Mouse (Mus musculus): ENCODE measurements at regions not wholly inside any gene's neighbourhood (a gene's known extent, or its start where the extent isn't known, plus 50 kb on each side); places are given as distances from the start of the nearest gene placed in this dataset.

DNA sequence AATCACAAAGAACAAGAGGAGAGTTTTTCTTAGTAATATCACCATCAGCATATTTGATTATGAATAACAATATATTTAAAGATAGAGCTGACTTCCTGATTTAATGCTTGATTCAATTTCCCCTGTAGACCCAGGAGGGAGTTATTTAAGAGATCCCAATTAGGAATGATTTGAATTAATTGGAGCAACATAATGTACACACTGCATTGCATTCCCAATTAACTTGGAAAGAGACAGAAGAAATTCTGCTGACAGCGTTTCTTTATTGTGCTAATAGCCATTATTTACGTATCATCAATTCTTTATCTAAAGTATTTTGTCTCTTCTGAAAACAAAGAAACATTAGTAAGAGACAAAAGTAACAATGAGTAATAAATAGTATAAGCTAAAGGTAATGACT is 1491.2 kb upstream of the Cited2 start:
- Histone ChIP-seq H3K9ac (replicated peaks; ENCODE audit: low read length) (no peak overlapping the region), H3K4me1 (ENCODE audit: insufficient read depth, low read length) (no peaks in the 10 kb centered on the region), H3K9me3 (ENCODE audit: low read length) (no peaks in the 10 kb centered on the region), H3K36me3 (ENCODE audit: insufficient read depth, low read length) (no peaks in the 10 kb centered on the region), H3K27me3 (ENCODE audit: insufficient read depth, low read length) (no peaks in the 10 kb centered on the region), H3K4me3 (ENCODE audit: low read length) (no peak overlapping the region), H3K27ac (no peak overlapping the region), H3K4me2 (ENCODE audit: low read depth, low read length) (no peak overlapping the region)
- DNase-seq (ENCODE audit: low spot score) (peak; percentile 1), ATAC-seq (no peak)
- no peak for TF ChIP-seq CTCF (IDR thresholded peaks at IDR 0.05; ENCODE audit: low read depth)
- WGBS = 69% methylated on average over 2 of the region's 2 CpGs

DNA sequence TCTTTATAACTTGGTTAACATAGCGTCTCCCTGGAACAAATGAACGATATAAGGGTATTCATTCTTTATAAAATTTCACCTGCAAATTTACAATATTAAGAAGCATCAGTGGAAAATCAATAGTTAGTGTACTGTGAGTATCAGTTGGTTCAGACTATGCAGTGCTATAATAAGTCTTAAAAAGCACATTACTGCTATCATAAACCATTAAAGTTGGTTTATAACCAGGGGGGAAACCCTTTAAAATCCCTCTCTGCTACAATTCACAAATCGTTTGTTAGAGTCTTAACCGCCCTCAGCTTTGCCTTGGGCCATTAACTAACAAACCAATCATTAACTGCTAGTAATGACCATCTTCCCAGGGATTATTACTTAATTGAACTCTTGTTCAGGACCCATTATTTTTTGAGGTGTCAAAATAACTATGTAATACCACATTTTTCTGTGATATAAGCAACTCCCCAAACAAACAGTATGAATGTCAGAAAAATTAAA is 1489.4 kb upstream of the Cited2 start:
- no peak overlapping the region for H3K9ac ChIP-seq (replicated peaks; ENCODE audit: low read length)
- H3K27me3 ChIP-seq (ENCODE audit: insufficient read depth, low read length) = no peaks in the 10 kb centered on the region
- H3K4me1 ChIP-seq (ENCODE audit: insufficient read depth, low read length) = no peaks in the 10 kb centered on the region
- 78% methylated on average over 4 of the region's 4 CpGs for WGBS
- no peaks in the 10 kb centered on the region for H3K9me3 ChIP-seq (ENCODE audit: low read length)
- H3K4me2 ChIP-seq (ENCODE audit: low read depth, low read length) = no peak overlapping the region
- no peaks in the 10 kb centered on the region for H3K36me3 ChIP-seq (ENCODE audit: insufficient read depth, low read length)
- no peak for TF ChIP-seq CTCF (IDR thresholded peaks at IDR 0.05; ENCODE audit: low read depth)
- ATAC-seq = no peak
- H3K27ac ChIP-seq = no peak overlapping the region
- DNase-seq (ENCODE audit: low spot score) = no peak
- H3K4me3 ChIP-seq (ENCODE audit: low read length) = no peak overlapping the region

DNA sequence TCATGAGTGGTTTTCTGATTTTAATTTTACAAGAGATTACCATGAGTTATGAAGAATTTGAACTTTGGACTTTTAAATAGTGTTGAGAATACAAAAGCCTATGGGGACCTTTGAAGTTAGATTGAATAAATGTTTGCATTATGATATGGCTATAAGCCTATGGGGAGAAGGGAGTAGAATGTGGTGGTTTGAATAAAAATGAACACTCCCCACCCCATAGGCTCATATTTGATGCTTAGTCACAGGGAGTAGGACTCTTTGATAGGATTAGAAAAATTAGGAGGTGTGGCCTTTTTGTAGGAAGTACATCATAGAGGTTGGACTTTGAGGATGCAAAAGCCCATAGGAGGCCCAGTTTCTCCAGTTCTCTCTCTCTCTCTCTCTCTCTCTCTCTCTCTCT is 1466.7 kb upstream of the Cited2 start:
- Histone ChIP-seq H3K36me3 (ENCODE audit: insufficient read depth, low read length) (no peaks in the 10 kb centered on the region), H3K4me2 (ENCODE audit: low read depth, low read length) (no peak overlapping the region), H3K27me3 (ENCODE audit: insufficient read depth, low read length) (no peaks in the 10 kb centered on the region), H3K4me1 (ENCODE audit: insufficient read depth, low read length) (no peaks in the 10 kb centered on the region), H3K27ac (no peak overlapping the region), H3K9me3 (ENCODE audit: low read length) (no peaks in the 10 kb centered on the region), H3K4me3 (ENCODE audit: low read length) (no peak overlapping the region), H3K9ac (replicated peaks; ENCODE audit: low read length) (no peak overlapping the region)
- TF ChIP-seq CTCF (IDR thresholded peaks at IDR 0.05; ENCODE audit: low read depth) = no peak
- no peak for ATAC-seq
- DNase-seq (ENCODE audit: low spot score) = no peak

DNA sequence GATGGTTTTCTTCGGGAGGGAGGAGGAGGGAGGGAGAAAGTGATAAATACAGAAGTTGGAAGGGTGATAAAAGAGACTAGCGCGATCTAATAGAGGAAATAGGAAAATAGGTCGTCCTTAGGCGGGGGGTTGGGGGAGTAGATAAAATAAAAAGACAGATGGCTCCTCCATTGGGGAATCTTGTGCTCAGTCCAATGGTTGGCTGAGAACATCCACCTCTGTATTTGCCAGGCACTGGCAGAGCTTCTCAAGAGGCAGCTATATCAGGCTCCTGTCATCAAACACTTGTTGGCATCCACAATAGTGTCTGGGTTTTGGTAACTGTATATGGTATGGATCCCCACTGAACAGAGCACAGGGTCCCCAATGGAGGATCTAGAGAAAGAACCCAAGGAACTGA is 1450.2 kb upstream of the Cited2 start:
- no peaks in the 10 kb centered on the region for H3K27me3 ChIP-seq (ENCODE audit: insufficient read depth, low read length)
- H3K36me3 ChIP-seq (ENCODE audit: insufficient read depth, low read length) = no peaks in the 10 kb centered on the region
- no peak for TF ChIP-seq CTCF (IDR thresholded peaks at IDR 0.05; ENCODE audit: low read depth)
- H3K4me3 ChIP-seq (ENCODE audit: low read length) = no peak overlapping the region
- no peaks in the 10 kb centered on the region for H3K9me3 ChIP-seq (ENCODE audit: low read length)
- WGBS = 94% methylated on average over 5 of the region's 5 CpGs
- H3K4me1 ChIP-seq (ENCODE audit: insufficient read depth, low read length) = no peaks in the 10 kb centered on the region
- ATAC-seq (no peak), DNase-seq (ENCODE audit: low spot score) (no peak)
- no peak overlapping the region for H3K9ac ChIP-seq (replicated peaks; ENCODE audit: low read length)
- no peak overlapping the region for H3K4me2 ChIP-seq (ENCODE audit: low read depth, low read length)
- no peak overlapping the region for H3K27ac ChIP-seq

DNA sequence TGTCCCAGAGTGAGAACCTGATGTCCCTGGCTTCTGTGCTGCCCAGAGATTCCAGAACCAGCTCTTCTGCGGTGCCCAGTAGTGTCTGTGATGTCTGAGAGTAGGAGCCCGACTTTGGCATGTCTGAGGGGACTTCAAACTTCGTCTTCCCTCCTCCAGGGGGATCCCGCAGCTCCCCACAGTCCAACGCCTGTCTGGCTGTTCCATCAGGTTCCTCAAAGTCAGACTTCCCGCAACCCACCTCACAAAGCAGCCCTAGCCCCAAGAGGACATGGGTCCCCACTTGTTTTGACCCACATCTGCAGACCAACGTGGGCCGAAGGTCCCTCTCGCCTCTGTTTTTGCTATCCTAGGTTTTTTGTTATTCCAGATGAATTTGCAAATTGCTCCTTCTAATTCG is 1406.0 kb upstream of the Cited2 start:
- Histone ChIP-seq H3K4me3 (ENCODE audit: low read length) (no peak overlapping the region), H3K9me3 (ENCODE audit: low read length) (no peaks in the 10 kb centered on the region), H3K27ac (no peak overlapping the region), H3K36me3 (ENCODE audit: insufficient read depth, low read length) (no peaks in the 10 kb centered on the region), H3K4me2 (ENCODE audit: low read depth, low read length) (no peak overlapping the region), H3K27me3 (ENCODE audit: insufficient read depth, low read length) (no peaks in the 10 kb centered on the region), H3K9ac (replicated peaks; ENCODE audit: low read length) (no peak overlapping the region), H3K4me1 (ENCODE audit: insufficient read depth, low read length) (no peaks in the 10 kb centered on the region)
- ATAC-seq (no peak), DNase-seq (ENCODE audit: low spot score) (no peak)
- no peak for TF ChIP-seq CTCF (IDR thresholded peaks at IDR 0.05; ENCODE audit: low read depth)
- WGBS = 93% methylated on average over 10 of the region's 10 CpGs

DNA sequence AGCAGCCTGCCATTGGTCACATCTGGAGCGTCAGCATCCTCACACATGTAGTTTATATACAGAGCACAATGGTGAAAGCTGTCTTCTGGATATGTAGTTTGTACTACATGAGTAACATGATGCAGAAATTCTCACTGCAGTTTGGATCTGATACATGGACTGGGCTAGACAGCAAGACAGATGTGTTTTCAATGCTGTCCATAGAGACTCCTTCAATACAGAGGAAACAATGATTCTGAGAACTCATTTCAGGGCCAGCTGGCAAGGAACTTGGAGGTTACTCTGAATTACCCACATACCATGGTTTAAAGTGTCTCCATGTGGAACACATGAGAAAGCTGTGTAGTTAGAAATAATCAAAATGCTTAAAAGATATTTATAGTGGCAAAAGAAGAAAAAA is 1385.5 kb upstream of the Cited2 start:
- Histone ChIP-seq H3K36me3 (ENCODE audit: insufficient read depth, low read length) (no peaks in the 10 kb centered on the region), H3K27me3 (ENCODE audit: insufficient read depth, low read length) (no peaks in the 10 kb centered on the region), H3K9ac (replicated peaks; ENCODE audit: low read length) (no peak overlapping the region), H3K4me1 (ENCODE audit: insufficient read depth, low read length) (no peaks in the 10 kb centered on the region), H3K9me3 (ENCODE audit: low read length) (no peaks in the 10 kb centered on the region), H3K4me2 (ENCODE audit: low read depth, low read length) (no peak overlapping the region), H3K27ac (no peak overlapping the region), H3K4me3 (ENCODE audit: low read length) (no peak overlapping the region)
- DNase-seq (ENCODE audit: low spot score) (no peak), ATAC-seq (no peak)
- 91% methylated on average over 1 of the region's 1 CpGs for WGBS
- TF ChIP-seq CTCF (IDR thresholded peaks at IDR 0.05; ENCODE audit: low read depth) = no peak

DNA sequence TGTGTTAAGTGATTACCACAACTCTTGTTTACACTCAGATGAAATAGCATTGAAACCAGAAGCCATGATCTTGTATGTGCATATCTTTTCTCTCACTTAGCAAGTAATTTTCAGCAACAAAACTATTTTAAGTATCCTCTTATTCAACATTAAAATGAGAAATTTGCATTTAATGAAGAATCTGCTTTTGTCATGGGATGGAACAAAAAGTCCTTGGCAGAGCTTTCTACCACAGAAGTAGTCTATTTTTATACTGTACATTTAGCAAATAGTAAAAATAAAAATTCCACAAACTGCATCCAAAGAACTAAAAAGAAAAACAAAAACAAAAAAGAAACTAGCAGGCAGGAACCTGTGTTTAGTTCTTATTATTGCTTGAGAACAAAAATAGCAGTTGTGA is 1381.5 kb upstream of the Cited2 start:
- H3K9me3 ChIP-seq (ENCODE audit: low read length) = no peaks in the 10 kb centered on the region
- ATAC-seq (no peak), DNase-seq (ENCODE audit: low spot score) (no peak)
- no peaks in the 10 kb centered on the region for H3K4me1 ChIP-seq (ENCODE audit: insufficient read depth, low read length)
- no peak overlapping the region for H3K9ac ChIP-seq (replicated peaks; ENCODE audit: low read length)
- TF ChIP-seq CTCF (IDR thresholded peaks at IDR 0.05; ENCODE audit: low read depth) = no peak
- H3K4me2 ChIP-seq (ENCODE audit: low read depth, low read length) = no peak overlapping the region
- H3K4me3 ChIP-seq (ENCODE audit: low read length) = no peak overlapping the region
- H3K27ac ChIP-seq = no peak overlapping the region
- no peaks in the 10 kb centered on the region for H3K27me3 ChIP-seq (ENCODE audit: insufficient read depth, low read length)
- no peaks in the 10 kb centered on the region for H3K36me3 ChIP-seq (ENCODE audit: insufficient read depth, low read length)
